Mouse (Mus musculus) cortical plate, adult 2 months (tissue): ENCODE data around the gene Arntl. TPM values are rescaled to one million over a fixed set of nuclear protein-coding genes. Genes with fewer than 3 reads are reported as not detected.

Experiments used
- H3K27ac ChIP-seq: fragments of 200-500 bp; 2 replicates; pipeline ENCODE4 v1.5.1; 2012; ENCODE audit warnings: low read length, control low read depth, inconsistent platforms; ENCODE audit not compliant: insufficient read depth
- H3K4me1 ChIP-seq: fragments of 200-500 bp; 2 replicates; pipeline ENCODE4 v1.6.1; 2011; ENCODE audit warnings: low read length; ENCODE audit not compliant: control insufficient read depth, insufficient read depth
- H3K4me3 ChIP-seq: fragments of 200-500 bp; 2 replicates; pipeline ENCODE4 v1.5.1; 2011; ENCODE audit warnings: mild to moderate bottlenecking, low read length, control low read depth; ENCODE audit not compliant: insufficient read depth
- CTCF ChIP-seq: fragments of 200-500 bp; IDR thresholded peaks from 2 replicates; pipeline ENCODE4 v1.5.1; 2011; ENCODE audit warnings: mild to moderate bottlenecking, control low read depth, low read length; ENCODE audit not compliant: insufficient read depth; ENCODE audit errors: extremely low read depth
- POLR2A ChIP-seq: fragments of 200-500 bp; IDR thresholded peaks from 2 replicates; pipeline ENCODE4 v1.6.1; 2011; ENCODE audit warnings: mild to moderate bottlenecking, low read length, control low read depth; ENCODE audit not compliant: insufficient read depth; ENCODE audit errors: extremely low read depth
- polyA plus RNA-seq: library from polyadenylated mRNA; depleted of rRNA; stranded (reverse); fragments of >200 nt; gene quantifications from 2 replicates; pipeline ENCODE4 v1.2.3, GENCODE M21; 2012

Gene Arntl
- polyA plus RNA-seq, 1 experiment: 30.4 TPM

DNA sequence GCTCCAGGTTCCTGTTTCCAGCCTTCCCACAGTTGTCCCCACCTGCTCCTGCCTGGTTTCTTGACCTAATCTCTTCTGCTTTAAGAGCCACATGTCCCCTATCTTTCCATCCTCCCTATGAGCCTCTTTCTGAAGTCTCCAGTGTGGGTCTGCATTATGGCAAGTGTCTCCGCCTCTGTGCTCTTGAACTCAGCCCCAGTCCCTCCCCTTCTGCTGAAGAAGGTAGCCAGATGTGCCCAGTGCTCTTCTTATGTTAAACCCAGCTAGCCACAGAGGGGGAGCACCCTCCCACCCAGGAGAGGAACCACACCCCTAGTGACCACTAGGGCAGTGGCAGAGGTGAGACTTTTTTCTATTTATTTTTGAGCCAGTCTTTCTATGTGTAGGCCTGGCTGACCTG, 56.7 kb downstream of the Arntl start:
- Histone ChIP-seq H3K4me1 (peaks cover 5% of the 10 kb centered on the region), H3K27ac (no peak overlapping the region), H3K4me3 (no peak overlapping the region)
- TF ChIP-seq CTCF (no peak), POLR2A (no peak)

DNA sequence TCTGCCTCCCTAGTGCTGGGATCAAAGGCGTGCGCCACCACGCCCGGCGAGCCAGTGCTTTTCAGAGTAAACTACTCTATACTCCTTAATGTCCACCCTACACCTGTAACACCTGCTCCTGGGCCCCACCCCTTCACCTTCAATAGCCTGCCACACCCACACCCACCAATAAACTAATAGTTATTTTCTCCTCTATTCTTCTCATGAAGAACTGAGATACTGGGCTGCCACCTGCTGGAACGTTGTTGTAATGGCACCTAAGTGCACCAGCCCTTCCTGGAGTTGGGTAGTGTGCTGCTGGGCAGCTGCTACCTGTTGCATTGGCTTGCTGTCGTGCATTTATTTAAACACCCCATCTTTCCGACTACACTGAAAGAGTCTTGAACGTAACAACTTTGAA, 61.0 kb downstream of the Arntl start:
- TF ChIP-seq POLR2A: no peak
- TF ChIP-seq CTCF: peak; percentile 85
- no peak overlapping the region for H3K4me3 ChIP-seq

DNA sequence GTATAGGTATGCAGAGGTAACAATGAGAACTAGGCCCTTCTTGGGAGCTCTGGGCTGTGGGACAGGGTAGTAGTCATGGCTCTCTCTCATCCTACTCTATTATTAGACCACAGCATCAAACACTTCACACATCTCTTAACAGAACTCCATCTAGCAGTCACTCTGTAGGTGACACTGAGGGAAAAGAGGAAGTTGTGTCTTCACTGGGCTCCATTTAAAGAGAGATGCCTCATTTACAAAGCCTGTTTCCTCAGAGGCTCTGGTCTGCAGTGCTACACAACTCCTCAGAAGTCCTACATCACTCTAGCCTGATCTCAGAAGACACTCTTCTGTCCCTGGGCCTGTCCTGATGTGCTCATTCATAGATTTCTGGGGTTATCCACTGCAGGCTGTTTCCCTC, 61.8 kb downstream of the Arntl start:
- H3K4me1 ChIP-seq: peaks cover 7% of the 10 kb centered on the region
- TF ChIP-seq CTCF (no peak), POLR2A (no peak)
- no peak overlapping the region for H3K27ac ChIP-seq
- H3K4me3 ChIP-seq: no peak overlapping the region

More for the DNA sequence above, 61.0 kb downstream of the Arntl start:
- Histone ChIP-seq H3K4me1 (peaks cover 7% of the 10 kb centered on the region), H3K27ac (no peak overlapping the region)

DNA sequence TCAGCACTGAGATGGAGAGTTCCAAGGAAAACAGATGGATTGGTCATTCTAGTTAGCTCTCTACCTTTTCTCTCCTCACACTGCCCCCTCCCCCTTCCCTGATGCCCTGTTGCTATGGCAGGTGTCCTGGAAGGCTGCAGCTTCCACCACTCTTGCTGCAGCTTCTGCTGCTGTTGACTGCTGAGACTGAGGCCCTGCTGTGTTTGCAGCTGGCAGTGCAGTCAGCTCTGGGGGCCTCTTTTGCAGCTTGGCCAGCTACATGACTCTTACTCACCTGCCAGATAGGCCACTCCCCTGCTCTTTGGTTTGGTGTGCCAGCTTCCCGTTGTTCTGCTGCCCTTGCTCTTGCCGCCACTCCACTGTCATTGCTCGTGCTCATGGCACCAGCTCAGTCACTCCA, 62.7 kb downstream of the Arntl start:
- peaks cover 7% of the 10 kb centered on the region for H3K4me1 ChIP-seq
- H3K4me3 ChIP-seq: no peak overlapping the region
- H3K27ac ChIP-seq: no peak overlapping the region
- TF ChIP-seq POLR2A: no peak
- TF ChIP-seq CTCF: no peak

DNA sequence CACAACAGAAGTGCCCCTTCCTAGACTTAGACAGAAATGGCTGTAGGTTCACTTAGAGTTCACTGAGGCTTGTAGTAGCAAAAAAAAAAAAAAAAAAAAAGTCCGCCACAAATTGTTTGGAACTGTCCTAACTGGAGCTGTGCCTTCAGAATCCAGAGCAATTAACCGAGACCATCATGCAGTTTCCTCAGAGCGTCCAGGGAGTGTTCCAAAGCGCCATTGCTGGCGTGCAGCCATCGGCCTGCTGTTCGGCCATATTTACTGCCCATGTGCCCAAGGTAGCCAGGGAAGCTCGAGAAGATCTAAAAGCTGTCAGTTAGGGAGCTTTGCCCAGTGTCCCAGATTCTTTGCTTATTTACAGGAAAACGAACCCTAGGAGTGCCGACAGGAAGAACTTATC, 63.3 kb downstream of the Arntl start:
- Histone ChIP-seq H3K4me1 (peaks cover 7% of the 10 kb centered on the region), H3K27ac (no peak overlapping the region), H3K4me3 (no peak overlapping the region)
- TF ChIP-seq POLR2A (no peak), CTCF (no peak)

DNA sequence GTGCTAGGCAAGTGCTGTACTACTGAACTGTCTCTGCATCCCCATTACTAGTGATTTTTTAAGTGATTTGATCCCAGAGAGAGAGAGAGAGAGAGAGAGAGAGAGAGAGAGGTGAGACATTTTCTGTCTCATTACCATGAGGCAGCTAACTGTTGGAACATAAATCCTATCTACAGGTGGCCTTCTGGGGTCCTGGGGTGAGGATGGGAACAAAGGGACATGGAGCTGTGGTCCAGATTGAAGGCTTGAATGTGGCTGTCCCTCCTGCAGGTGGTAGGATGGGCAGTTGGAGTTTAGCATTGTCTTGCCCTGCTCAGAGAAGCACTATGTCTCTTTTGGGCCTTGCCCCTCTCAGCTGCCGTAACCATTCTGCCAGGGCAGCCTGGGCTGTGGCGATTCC, 63.7 kb downstream of the Arntl start:
- H3K27ac ChIP-seq: no peak overlapping the region
- H3K4me3 ChIP-seq: no peak overlapping the region

DNA sequence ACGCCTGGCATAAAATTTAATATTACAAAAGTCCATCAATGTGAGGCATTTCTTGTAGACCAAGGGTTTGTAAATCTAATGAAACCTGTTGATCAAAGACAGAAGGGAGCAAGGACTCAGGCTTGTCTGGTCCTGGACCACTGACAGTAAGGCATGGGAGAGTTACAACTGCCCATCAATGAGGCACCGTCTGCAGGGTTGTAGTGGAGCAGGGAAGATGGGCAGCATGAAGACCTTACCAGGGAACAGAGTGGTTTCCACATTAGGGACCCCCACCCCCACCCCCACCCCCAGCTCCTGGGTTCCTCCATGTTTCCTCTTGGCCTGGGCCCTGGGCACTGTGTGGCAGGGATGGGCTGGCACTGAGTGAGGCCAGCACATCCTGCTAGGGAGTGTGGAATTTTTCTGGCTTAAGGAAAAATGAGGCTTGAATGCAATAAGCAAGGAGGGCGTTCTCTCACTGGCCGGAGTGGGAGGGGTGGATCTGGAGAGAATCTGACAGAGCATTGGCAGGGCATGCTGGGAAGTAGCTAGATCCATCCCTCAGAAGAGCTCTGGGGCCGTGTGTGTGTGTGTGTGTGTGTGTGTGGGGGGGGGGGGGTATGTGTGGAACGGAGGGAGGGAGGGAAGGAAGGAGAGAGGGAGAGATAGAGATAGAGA, 65.2 kb downstream of the Arntl start:
- TF ChIP-seq CTCF: no peak
- TF ChIP-seq POLR2A: no peak
- no peak overlapping the region for H3K4me3 ChIP-seq
- H3K4me1 ChIP-seq: peaks cover 7% of the 10 kb centered on the region
- H3K27ac ChIP-seq: no peak overlapping the region

More for the DNA sequence above, 63.7 kb downstream of the Arntl start:
- peaks cover 7% of the 10 kb centered on the region for H3K4me1 ChIP-seq
- TF ChIP-seq POLR2A (no peak), CTCF (no peak)

DNA sequence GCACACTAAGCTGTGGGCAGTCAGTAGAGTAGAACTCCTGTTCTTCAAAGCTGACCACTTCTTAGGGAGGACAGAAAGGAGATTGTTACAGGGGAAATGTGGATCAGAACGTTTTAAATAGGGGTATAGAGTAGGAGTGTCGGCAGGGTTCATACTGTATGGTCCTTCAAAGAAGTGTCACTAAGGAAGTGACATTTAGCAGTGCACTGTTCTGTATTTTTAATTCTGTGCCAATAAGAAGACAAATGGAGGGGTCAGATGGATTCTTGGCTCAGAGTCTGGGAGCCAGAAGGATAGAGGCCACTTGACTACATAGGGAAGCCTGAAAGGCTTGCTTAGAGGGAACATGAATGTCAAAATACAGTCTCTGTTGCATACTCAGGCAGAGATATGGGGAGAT, 70.0 kb downstream of the Arntl start:
- Histone ChIP-seq H3K27ac (no peak overlapping the region), H3K4me1 (peaks cover 2% of the 10 kb centered on the region), H3K4me3 (no peak overlapping the region)
- TF ChIP-seq CTCF (no peak), POLR2A (no peak)

DNA sequence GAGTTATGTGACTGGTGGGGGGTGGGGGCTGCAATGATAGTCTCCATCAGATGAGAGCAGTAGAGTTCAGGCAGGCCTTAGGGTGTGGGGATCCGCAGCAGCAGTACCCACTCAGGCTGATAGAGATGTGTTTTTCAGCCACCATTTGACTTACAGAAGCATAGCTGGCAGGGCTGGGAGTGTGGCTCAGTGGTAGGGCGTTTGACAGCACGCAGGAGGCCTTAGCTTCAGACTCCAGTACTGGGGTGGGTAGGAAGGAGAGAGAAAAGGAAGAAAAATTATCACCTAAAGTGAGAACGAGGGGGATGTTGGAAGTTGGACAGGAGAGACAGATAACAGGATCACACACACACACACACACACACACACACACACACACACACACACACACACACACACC, 71.2 kb downstream of the Arntl start:
- H3K27ac ChIP-seq: no peak overlapping the region
- no peaks in the 10 kb centered on the region for H3K4me1 ChIP-seq
- H3K4me3 ChIP-seq: no peak overlapping the region
- no peak for TF ChIP-seq CTCF
- TF ChIP-seq POLR2A: no peak

DNA sequence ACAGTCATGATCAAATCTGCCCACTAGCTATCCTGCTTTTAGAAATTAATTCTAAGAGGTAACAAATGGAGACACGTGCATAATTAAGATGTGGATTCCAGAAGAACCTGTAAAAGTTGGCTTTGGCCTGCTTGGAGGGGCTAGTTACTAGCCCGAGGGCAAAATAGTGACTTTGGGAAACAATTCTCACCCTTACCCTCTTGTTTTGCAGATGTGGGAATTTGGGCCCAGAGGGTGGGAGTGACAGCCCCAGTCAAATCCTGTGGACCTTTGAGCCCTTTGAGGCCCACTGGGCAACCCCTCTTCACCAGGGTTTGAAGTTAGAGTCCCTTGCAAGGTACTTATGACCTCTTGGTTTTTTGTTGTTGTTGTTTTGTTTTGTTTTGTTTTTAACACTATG, 72.0 kb downstream of the Arntl start:
- H3K27ac ChIP-seq: no peak overlapping the region
- no peaks in the 10 kb centered on the region for H3K4me1 ChIP-seq
- no peak overlapping the region for H3K4me3 ChIP-seq
- no peak for TF ChIP-seq CTCF
